Mouse (Mus musculus) embryonic facial prominence, embryonic 15.5 days (tissue): Measurements from ENCODE around the gene Ssb. TPM values are rescaled to one million over a fixed set of nuclear protein-coding genes. Genes with fewer than 3 reads are reported as not detected.

Source experiments
- ATAC-seq: fragments of 200-750 bp; cut with Nextera tagmentation; 2 replicates; pipeline ENCODE4 v1.8.0; 2017; ENCODE audit warnings: low read depth, moderate TSS enrichment; ENCODE audit not compliant: insufficient number of reproducible peaks, low FRiP score, low TSS enrichment
- H3K27ac ChIP-seq: fragments of 300-500 bp; sonication (generic); replicated peaks from 2 replicates; pipeline ENCODE4 v1.5.1; 2015; ENCODE audit warnings: mild to moderate bottlenecking, inconsistent platforms
- H3K27me3 ChIP-seq: fragments of 300-500 bp; sonication (generic); 2 replicates; pipeline ENCODE4 v1.6.1; 2015; ENCODE audit warnings: inconsistent platforms
- H3K36me3 ChIP-seq: fragments of 300-500 bp; sonication (generic); 2 replicates; pipeline ENCODE4 v1.6.1; 2015; ENCODE audit warnings: mild to moderate bottlenecking, inconsistent platforms
- H3K4me1 ChIP-seq: fragments of 300-500 bp; sonication (generic); 2 replicates; pipeline ENCODE4 v1.6.1; 2015; ENCODE audit warnings: inconsistent platforms
- H3K4me2 ChIP-seq: fragments of 300-500 bp; sonication (generic); replicated peaks from 2 replicates; pipeline ENCODE4 v1.6.1; 2015; ENCODE audit warnings: mild to moderate bottlenecking, inconsistent platforms
- H3K4me3 ChIP-seq: fragments of 300-500 bp; sonication (generic); replicated peaks from 2 replicates; pipeline ENCODE4 v1.5.1; 2015; ENCODE audit warnings: mild to moderate bottlenecking, inconsistent platforms
- H3K9ac ChIP-seq: fragments of 300-500 bp; sonication (generic); 2 replicates; pipeline ENCODE4 v1.6.1; 2015; ENCODE audit warnings: inconsistent platforms
- H3K9me3 ChIP-seq: fragments of 300-500 bp; sonication (generic); replicated peaks from 2 replicates; pipeline ENCODE4 v1.6.1; 2016; ENCODE audit warnings: inconsistent platforms
- WGBS: fragments of 180-500 bp; shearing (Covaris S2); methylation state at CpG from one replicate; pipeline ENCODE4 v1.1.7; 2015; 5-methylcytosine and 5-hydroxymethylcytosine counted together
- polyA plus RNA-seq: library from polyadenylated mRNA; unstranded; fragments of >200 nt; fragmentation: Nextera tagmentation; extraction: Ambion mirVana; gene quantifications from 2 replicates; pipeline ENCODE4 v1.2.1, GENCODE M21; 2015

Gene Ssb
- polyA plus RNA-seq, 1 experiment from 2014 or later: 287 TPM

GRCm38 (mm10) chr2:69829680-69830079 lies 31.7 kb upstream of the Ssb start:
- ATAC-seq: no peak
- WGBS: 86% methylated on average over 2 of the region's 2 CpGs
- H3K4me1 ChIP-seq: peaks cover 9% of the 10 kb centered on the region; the same call in 1 of the 2 replicates
- no peaks in the 10 kb centered on the region for H3K27me3 ChIP-seq
- no peaks in the 10 kb centered on the region for H3K9me3 ChIP-seq
- no peak overlapping the region for H3K27ac ChIP-seq
- H3K9ac ChIP-seq: no peak overlapping the region
- peaks cover 47% of the 10 kb centered on the region for H3K36me3 ChIP-seq
- no peak overlapping the region for H3K4me3 ChIP-seq
- H3K4me2 ChIP-seq: no peak overlapping the region

- H3K36me3 ChIP-seq: peaks cover 47% of the 10 kb centered on the region
These were observed 31.2 kb upstream of the Ssb start for GRCm38 (mm10) chr2:69830116-69830515.

GRCm38 (mm10) chr2:69837244-69837967 lies 24.0 kb upstream of the Ssb start:
- Histone ChIP-seq H3K9ac (no peak overlapping the region), H3K9me3 (no peaks in the 10 kb centered on the region), H3K4me2 (no peak overlapping the region), H3K36me3 (peaks cover 25% of the 10 kb centered on the region), H3K27ac (no peak overlapping the region), H3K27me3 (no peaks in the 10 kb centered on the region), H3K4me1 (no peaks in the 10 kb centered on the region), H3K4me3 (no peak overlapping the region)
- no peak for ATAC-seq
- WGBS: 62% methylated on average over 7 of the region's 7 CpGs

More at GRCm38 (mm10) chr2:69830116-69830515, 31.2 kb upstream of the Ssb start:
- no peak overlapping the region for H3K4me3 ChIP-seq
- H3K27ac ChIP-seq: no peak overlapping the region
- peaks cover 9% of the 10 kb centered on the region; the same call in 1 of the 2 replicates for H3K4me1 ChIP-seq
- no peak overlapping the region for H3K9ac ChIP-seq
- WGBS: 81% methylated on average over 8 of the region's 8 CpGs
- no peak overlapping the region for H3K4me2 ChIP-seq
- no peak for ATAC-seq
- H3K9me3 ChIP-seq: no peaks in the 10 kb centered on the region
- no peaks in the 10 kb centered on the region for H3K27me3 ChIP-seq

- Histone ChIP-seq H3K4me1 (no peaks in the 10 kb centered on the region), H3K4me3 (no peak overlapping the region), H3K9ac (no peak overlapping the region), H3K27ac (no peak overlapping the region), H3K27me3 (no peaks in the 10 kb centered on the region), H3K9me3 (no peaks in the 10 kb centered on the region), H3K4me2 (no peak overlapping the region), H3K36me3 (peaks cover 19% of the 10 kb centered on the region)
- 44% methylated on average over 3 of the region's 3 CpGs for WGBS
- ATAC-seq: no peak
These were observed 23.4 kb upstream of the Ssb start for GRCm38 (mm10) chr2:69837996-69838395.

GRCm38 (mm10) chr2:69838707-69839106 lies 22.7 kb upstream of the Ssb start:
- H3K9me3 ChIP-seq: no peaks in the 10 kb centered on the region
- ATAC-seq: no peak
- H3K36me3 ChIP-seq: peaks cover 12% of the 10 kb centered on the region
- no peak overlapping the region for H3K27ac ChIP-seq
- no peaks in the 10 kb centered on the region for H3K27me3 ChIP-seq
- no peak overlapping the region for H3K4me2 ChIP-seq
- H3K4me3 ChIP-seq: no peak overlapping the region
- no peak overlapping the region for H3K9ac ChIP-seq
- H3K4me1 ChIP-seq: no peaks in the 10 kb centered on the region

GRCm38 (mm10) chr2:69840261-69840660 lies 21.1 kb upstream of the Ssb start:
- no peak overlapping the region for H3K4me2 ChIP-seq
- 22% methylated on average over 6 of the region's 6 CpGs for WGBS
- H3K9ac ChIP-seq: no peak overlapping the region
- no peak; the same call in 1 of the 2 replicates for ATAC-seq
- H3K4me3 ChIP-seq: no peak overlapping the region
- H3K9me3 ChIP-seq: no peaks in the 10 kb centered on the region
- peaks cover 6% of the 10 kb centered on the region; the same call in 1 of the 2 replicates for H3K36me3 ChIP-seq
- H3K27ac ChIP-seq: no peak overlapping the region
- H3K27me3 ChIP-seq: no peaks in the 10 kb centered on the region
- no peaks in the 10 kb centered on the region for H3K4me1 ChIP-seq

- Histone ChIP-seq H3K27ac (0 out of 2 replicates have a peak overlapping the region, but pooled peaks have one; percentile 25), H3K4me3 (no peak overlapping the region), H3K9me3 (no peaks in the 10 kb centered on the region), H3K4me2 (no peak overlapping the region), H3K36me3 (no peaks in the 10 kb centered on the region), H3K27me3 (no peaks in the 10 kb centered on the region), H3K4me1 (no peaks in the 10 kb centered on the region), H3K9ac (no peak overlapping the region)
- no peak for ATAC-seq
- WGBS: 63% methylated on average over 6 of the region's 6 CpGs
These were observed 12.1 kb upstream of the Ssb start for GRCm38 (mm10) chr2:69849215-69849614.

GRCm38 (mm10) chr2:69851427-69852058 lies 9.8 kb upstream of the Ssb start:
- Histone ChIP-seq H3K4me2 (no peak overlapping the region), H3K9me3 (no peaks in the 10 kb centered on the region), H3K27ac (no peak overlapping the region), H3K4me3 (no peak overlapping the region), H3K36me3 (no peaks in the 10 kb centered on the region), H3K9ac (no peak overlapping the region), H3K4me1 (no peaks in the 10 kb centered on the region), H3K27me3 (no peaks in the 10 kb centered on the region)
- ATAC-seq: no peak
- WGBS: 56% methylated on average over 2 of the region's 2 CpGs

GRCm38 (mm10) chr2:69856392-69856791 lies 5.0 kb upstream of the Ssb start:
- Histone ChIP-seq H3K27ac (no peak overlapping the region), H3K9ac (no peak overlapping the region), H3K4me3 (no peak overlapping the region), H3K36me3 (no peaks in the 10 kb centered on the region), H3K9me3 (no peaks in the 10 kb centered on the region), H3K27me3 (no peaks in the 10 kb centered on the region), H3K4me1 (peaks cover 3% of the 10 kb centered on the region; the same call in 1 of the 2 replicates), H3K4me2 (no peak overlapping the region)
- ATAC-seq: no peak
- 60% methylated on average over 8 of the region's 8 CpGs for WGBS

- H3K27ac ChIP-seq: no peak overlapping the region
- H3K4me3 ChIP-seq: no peak overlapping the region
- peaks cover 3% of the 10 kb centered on the region; the same call in 1 of the 2 replicates for H3K4me1 ChIP-seq
- H3K36me3 ChIP-seq: no peaks in the 10 kb centered on the region
- 80% methylated on average over 1 of the region's 1 CpGs for WGBS
- H3K27me3 ChIP-seq: no peaks in the 10 kb centered on the region
- no peaks in the 10 kb centered on the region for H3K9me3 ChIP-seq
- no peak overlapping the region for H3K9ac ChIP-seq
- no peak for ATAC-seq
- H3K4me2 ChIP-seq: no peak overlapping the region
These were observed 3.5 kb upstream of the Ssb start for GRCm38 (mm10) chr2:69857882-69858281.

- H3K36me3 ChIP-seq: no peaks in the 10 kb centered on the region
- H3K9ac ChIP-seq: peak overlapping the region; percentile 40
- H3K9me3 ChIP-seq: no peaks in the 10 kb centered on the region
- peak overlapping the region; percentile 55 for H3K4me2 ChIP-seq
- peak overlapping the region; percentile 100 for H3K4me3 ChIP-seq
- peaks cover 6% of the 10 kb centered on the region for H3K4me1 ChIP-seq
- ATAC-seq: no peak
- H3K27me3 ChIP-seq: no peaks in the 10 kb centered on the region
- H3K27ac ChIP-seq: peak overlapping the region; percentile 93
- 9% methylated on average over 13 of the region's 13 CpGs for WGBS
These were observed 350 bp upstream of the Ssb start for GRCm38 (mm10) chr2:69860972-69861452.
